Mouse (Mus musculus): ENCODE results near the gene Eif4g1. TPM values are rescaled to one million over a fixed set of nuclear protein-coding genes. Genes with fewer than 3 reads are reported as not detected.

Gene Eif4g1
- total and polyA plus RNA-seq, 3 experiments = 257 to 957 (median 325) TPM

DNA sequence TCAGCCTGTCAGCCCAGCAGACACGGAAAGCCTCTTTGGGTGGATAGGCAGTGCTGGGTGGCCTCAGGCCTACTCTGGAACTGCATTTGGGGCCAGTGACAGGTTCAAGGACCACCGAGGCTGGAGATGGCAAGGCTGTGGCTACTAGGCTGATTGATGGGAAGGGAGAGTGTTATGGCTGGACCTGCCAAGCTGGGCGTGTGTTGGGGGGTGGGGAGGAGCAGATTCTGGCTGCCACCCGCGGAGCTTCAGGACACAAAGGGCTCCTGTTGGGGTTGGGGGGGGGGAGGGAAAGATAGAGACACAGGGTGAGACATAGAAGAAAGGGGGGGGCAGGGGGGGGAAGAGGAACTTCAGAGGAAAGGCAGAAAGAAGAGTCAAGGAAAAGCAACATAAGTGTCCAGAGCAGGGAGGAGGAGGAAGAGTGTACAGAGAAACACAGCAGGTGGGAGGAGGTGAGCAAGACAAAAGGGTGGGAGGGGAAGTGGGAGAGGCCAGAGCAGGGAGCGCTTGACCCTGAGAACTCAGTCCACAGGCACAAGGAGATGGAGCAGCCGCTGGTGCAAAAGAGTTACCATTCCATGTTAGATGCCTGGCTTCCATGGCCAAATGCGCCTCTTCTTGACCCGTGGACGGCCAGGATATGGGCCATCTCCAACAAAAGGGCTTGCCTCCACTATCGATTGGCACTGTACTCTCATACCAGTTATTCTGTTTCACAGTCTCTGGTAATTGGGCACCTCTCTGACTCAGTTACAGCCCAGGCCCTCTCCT is 46.4 kb downstream of the Eif4g1 start:
- no peaks in the 10 kb centered on the region for H3K9me3 ChIP-seq (replicated peaks)
- H3K4me3 ChIP-seq (ENCODE audit: low read depth, low read length) = peak overlapping the region; percentile 87
- peaks cover 81% of the 10 kb centered on the region for H3K4me1 ChIP-seq (ENCODE audit: insufficient read depth, low read depth, low read length)
- DNase-seq (ENCODE audit: low spot score) (no peak), ATAC-seq (ENCODE audit: extremely low read depth, insufficient number of reproducible peaks, low FRiP score, poor library complexity, severe bottlenecking) (no peak)
- peaks cover 54% of the 10 kb centered on the region for H3K36me3 ChIP-seq (replicated peaks)
- TF ChIP-seq POLR2AphosphoS5 (IDR thresholded peaks at IDR 0.05; ENCODE audit: insufficient replicate concordance, low read depth, low read length) = no peak
- no peaks in the 10 kb centered on the region for H3K27me3 ChIP-seq (ENCODE audit: insufficient read depth, low read length)

DNA sequence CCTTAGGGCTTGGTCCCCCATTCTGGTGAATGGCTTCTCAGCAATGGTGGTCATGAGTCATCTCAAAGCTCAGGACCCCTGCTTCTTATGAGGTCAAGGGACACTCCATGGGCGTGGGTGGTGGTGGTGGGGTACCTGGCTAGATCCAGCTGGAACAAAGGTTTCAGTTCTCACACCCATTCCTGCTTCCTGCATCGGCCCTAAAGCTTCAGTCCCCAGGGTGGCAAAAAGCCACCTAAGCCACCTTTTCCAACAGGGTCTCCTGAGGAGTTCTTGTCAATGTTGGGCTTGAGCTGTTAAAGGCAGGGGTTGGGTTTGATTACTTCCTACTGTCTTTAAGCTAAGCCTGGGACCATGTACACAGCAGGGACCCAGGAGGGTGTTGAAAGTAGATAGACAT is 47.0 kb downstream of the Eif4g1 start:
- Histone ChIP-seq H3K4me1 (ENCODE audit: insufficient read depth, low read depth, low read length) (peaks cover 77% of the 10 kb centered on the region), H3K27me3 (ENCODE audit: insufficient read depth, low read length) (no peaks in the 10 kb centered on the region), H3K4me3 (ENCODE audit: low read depth, low read length) (peak overlapping the region; percentile 87), H3K9me3 (replicated peaks) (no peaks in the 10 kb centered on the region), H3K36me3 (replicated peaks) (peaks cover 54% of the 10 kb centered on the region)
- ATAC-seq (ENCODE audit: extremely low read depth, insufficient number of reproducible peaks, low FRiP score, poor library complexity, severe bottlenecking) (no peak), DNase-seq (ENCODE audit: low spot score) (no peak)
- TF ChIP-seq POLR2AphosphoS5 (IDR thresholded peaks at IDR 0.05; ENCODE audit: insufficient replicate concordance, low read depth, low read length) (no peak), CTCF (IDR thresholded peaks at IDR 0.05; ENCODE audit: low read depth, low read length) (no peak), TAL1 (conservative IDR thresholded peaks at IDR 0.05; ENCODE audit: low read depth, low read length) (no peak), GATA2 (IDR thresholded peaks at IDR 0.05; ENCODE audit: borderline replicate concordance, low read depth, low read length) (no peak), GATA1 (IDR thresholded peaks at IDR 0.05; ENCODE audit: borderline replicate concordance, low read length) (no peak)

DNA sequence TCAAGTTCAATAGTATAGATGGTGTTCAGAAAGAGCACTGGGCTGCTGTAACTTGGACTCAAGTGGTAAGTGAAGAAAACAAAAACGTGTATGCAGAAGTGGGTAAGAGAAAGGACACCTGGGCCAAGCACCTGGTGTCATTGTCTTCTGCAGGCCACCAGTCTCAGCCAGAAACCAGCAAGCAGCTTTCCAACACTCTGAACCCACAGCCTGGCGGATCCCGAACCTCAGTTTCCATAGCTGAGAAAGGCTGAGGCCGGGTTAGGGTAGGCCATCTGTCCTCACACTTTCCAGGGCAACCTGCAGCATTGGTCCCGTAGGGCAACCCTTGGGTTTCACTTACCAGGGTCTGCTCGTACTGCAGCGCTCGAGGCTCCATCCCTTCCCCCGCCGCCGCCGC is 47.5 kb downstream of the Eif4g1 start:
- Histone ChIP-seq H3K36me3 (replicated peaks) (peaks cover 54% of the 10 kb centered on the region), H3K4me3 (ENCODE audit: low read depth, low read length) (peak overlapping the region; percentile 87), H3K4me1 (ENCODE audit: insufficient read depth, low read depth, low read length) (peaks cover 77% of the 10 kb centered on the region), H3K9me3 (replicated peaks) (no peaks in the 10 kb centered on the region), H3K27me3 (ENCODE audit: insufficient read depth, low read length) (no peaks in the 10 kb centered on the region)
- TF ChIP-seq GATA2 (IDR thresholded peaks at IDR 0.05; ENCODE audit: borderline replicate concordance, low read depth, low read length) = no peak
- no peak for TF ChIP-seq TAL1 (conservative IDR thresholded peaks at IDR 0.05; ENCODE audit: low read depth, low read length)
- TF ChIP-seq POLR2AphosphoS5 (IDR thresholded peaks at IDR 0.05; ENCODE audit: insufficient replicate concordance, low read depth, low read length) = no peak
- no peak for TF ChIP-seq GATA1 (IDR thresholded peaks at IDR 0.05; ENCODE audit: borderline replicate concordance, low read length)
- no peak for TF ChIP-seq CTCF (IDR thresholded peaks at IDR 0.05; ENCODE audit: low read depth, low read length)
- no peak for DNase-seq (ENCODE audit: low spot score)
- no peak for ATAC-seq (ENCODE audit: extremely low read depth, insufficient number of reproducible peaks, low FRiP score, poor library complexity, severe bottlenecking)

DNA sequence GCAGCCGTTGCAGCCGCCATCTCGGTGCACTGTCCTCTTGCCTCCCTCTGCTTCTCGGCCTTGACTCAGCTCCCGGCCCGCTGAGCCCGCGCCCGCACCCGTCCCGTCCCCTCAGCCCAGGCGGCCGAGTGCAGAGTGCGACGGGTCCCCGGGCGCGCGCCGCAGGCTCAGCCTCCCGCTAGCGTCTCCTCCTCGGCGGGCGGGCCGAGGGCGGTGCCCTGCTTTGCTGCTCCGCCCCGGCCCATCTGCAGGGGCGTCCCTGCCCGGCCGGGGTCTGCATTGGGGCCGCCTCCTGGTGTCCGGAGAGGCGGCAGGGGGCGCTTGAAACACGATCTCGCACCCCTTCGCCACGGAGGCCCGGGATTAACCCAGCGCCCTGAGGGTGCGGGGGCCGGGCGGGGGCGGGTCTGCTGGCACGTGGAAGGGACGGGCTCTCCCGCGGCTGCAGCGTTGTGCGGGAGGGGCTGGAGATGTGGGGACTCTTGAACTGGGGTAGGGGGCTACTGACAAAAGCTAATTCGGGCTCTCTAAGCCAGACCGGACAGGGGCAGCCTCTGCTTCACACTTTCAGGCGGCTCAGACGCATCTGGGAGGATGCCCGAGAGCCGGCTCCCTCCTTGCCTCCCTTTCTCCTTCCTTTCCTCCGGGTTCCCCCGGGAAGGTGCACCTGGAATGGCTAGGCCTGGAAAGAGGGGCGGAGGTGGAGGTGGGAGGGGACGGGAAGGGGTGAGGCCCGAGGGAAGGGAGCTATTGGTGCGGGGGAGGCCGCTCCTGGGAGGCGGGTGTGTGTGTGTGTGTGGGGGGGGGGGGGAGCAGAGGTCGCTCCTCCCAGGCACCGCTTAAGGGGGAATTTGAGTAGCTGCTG is 48.1 kb downstream of the Eif4g1 start:
- peaks cover 53% of the 10 kb centered on the region for H3K36me3 ChIP-seq (replicated peaks)
- peak overlapping the region; percentile 87 for H3K4me3 ChIP-seq (ENCODE audit: low read depth, low read length)
- H3K4me1 ChIP-seq (ENCODE audit: insufficient read depth, low read depth, low read length) = peaks cover 70% of the 10 kb centered on the region
- H3K27me3 ChIP-seq (ENCODE audit: insufficient read depth, low read length) = no peaks in the 10 kb centered on the region
- TF ChIP-seq CTCF (IDR thresholded peaks at IDR 0.05; ENCODE audit: low read depth, low read length) = no peak
- no peak for TF ChIP-seq GATA1 (IDR thresholded peaks at IDR 0.05; ENCODE audit: borderline replicate concordance, low read length)
- no peak for TF ChIP-seq POLR2AphosphoS5 (IDR thresholded peaks at IDR 0.05; ENCODE audit: insufficient replicate concordance, low read depth, low read length)
- no peak for TF ChIP-seq TAL1 (conservative IDR thresholded peaks at IDR 0.05; ENCODE audit: low read depth, low read length)
- TF ChIP-seq GATA2 (IDR thresholded peaks at IDR 0.05; ENCODE audit: borderline replicate concordance, low read depth, low read length) = no peak
- ATAC-seq (ENCODE audit: extremely low read depth, insufficient number of reproducible peaks, low FRiP score, poor library complexity, severe bottlenecking) (no peak), DNase-seq (ENCODE audit: low spot score) (peak; percentile 77)
- H3K9me3 ChIP-seq (replicated peaks) = no peaks in the 10 kb centered on the region

DNA sequence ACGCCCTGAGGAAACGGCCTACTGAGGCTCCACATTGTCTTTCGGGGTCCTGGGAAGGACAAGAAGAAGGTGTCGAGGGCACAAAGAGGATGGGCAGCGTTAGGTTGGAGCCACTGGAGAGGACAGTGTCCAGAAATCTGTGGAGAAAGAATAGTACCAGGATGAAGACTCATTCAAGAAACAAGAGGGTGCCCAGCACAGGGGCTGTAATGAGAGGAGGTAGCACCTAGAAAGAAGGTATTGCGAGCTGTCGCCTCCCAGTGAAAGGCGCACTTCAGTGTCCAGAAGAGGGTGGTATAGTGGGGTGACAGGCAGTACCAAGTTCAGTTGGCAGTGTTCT is 48.7 kb downstream of the Eif4g1 start:
- H3K9me3 ChIP-seq (replicated peaks) = no peaks in the 10 kb centered on the region
- H3K36me3 ChIP-seq (replicated peaks) = peaks cover 53% of the 10 kb centered on the region
- peak overlapping the region; percentile 87 for H3K4me3 ChIP-seq (ENCODE audit: low read depth, low read length)
- H3K27me3 ChIP-seq (ENCODE audit: insufficient read depth, low read length) = no peaks in the 10 kb centered on the region
- H3K4me1 ChIP-seq (ENCODE audit: insufficient read depth, low read depth, low read length) = peaks cover 64% of the 10 kb centered on the region
- ATAC-seq (ENCODE audit: extremely low read depth, insufficient number of reproducible peaks, low FRiP score, poor library complexity, severe bottlenecking) = no peak
- DNase-seq (ENCODE audit: low spot score) = no peak
- TF ChIP-seq POLR2AphosphoS5 (IDR thresholded peaks at IDR 0.05; ENCODE audit: insufficient replicate concordance, low read depth, low read length) = no peak
- no peak for TF ChIP-seq TAL1 (conservative IDR thresholded peaks at IDR 0.05; ENCODE audit: low read depth, low read length)
- TF ChIP-seq CTCF (IDR thresholded peaks at IDR 0.05; ENCODE audit: low read depth, low read length) = no peak
- no peak for TF ChIP-seq GATA1 (IDR thresholded peaks at IDR 0.05; ENCODE audit: borderline replicate concordance, low read length)
- no peak for TF ChIP-seq GATA2 (IDR thresholded peaks at IDR 0.05; ENCODE audit: borderline replicate concordance, low read depth, low read length)

DNA sequence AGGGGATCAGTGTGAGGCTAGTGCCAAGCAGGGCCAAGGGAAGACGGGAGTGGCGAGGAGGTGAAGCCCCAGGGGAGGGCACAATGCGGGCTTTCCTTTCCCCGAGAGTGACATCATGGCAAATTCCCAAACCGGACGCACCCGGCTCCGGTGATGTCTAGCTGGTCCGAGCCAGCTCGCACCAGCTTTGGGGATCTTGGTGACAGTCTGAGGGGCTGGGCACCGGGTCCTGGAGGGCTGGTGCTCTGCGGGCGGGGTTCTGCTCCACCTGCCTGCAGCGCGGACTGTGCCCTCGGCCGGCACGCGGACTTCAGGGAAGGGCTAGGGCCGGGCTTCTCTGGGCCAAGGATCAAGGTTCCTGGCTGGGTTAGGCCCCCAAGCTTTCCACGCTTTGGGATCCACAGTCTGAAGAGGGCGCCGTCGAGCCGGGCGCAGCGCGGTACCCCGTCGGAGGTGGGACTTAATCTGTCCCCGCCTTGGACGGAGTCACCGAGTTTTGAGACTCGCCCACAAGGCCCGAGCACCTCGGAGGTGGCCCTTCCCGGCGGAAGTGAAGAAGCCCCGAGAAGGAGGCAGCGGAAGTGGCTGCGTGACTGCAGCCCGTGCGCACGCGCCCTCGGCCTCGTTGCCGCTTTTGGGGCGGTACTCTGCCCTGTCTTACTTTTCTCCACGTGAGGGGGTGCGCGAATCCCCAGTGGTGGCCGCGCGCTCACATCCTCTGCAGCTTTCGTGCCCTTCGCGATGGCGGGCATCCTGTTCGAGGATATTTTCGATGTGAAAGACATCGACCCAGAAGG is 49.3 kb downstream of the Eif4g1 start, which contains the start of the genes Polr2h and Clcn2:
Polr2h (plus strand) TSS at position 485 of the 797 bp plus-strand sequence.
Clcn2 (minus strand) TSS at position 566 of the 797 bp plus-strand sequence.
- ATAC-seq (ENCODE audit: extremely low read depth, insufficient number of reproducible peaks, low FRiP score, poor library complexity, severe bottlenecking) (peak; percentile 84), DNase-seq (ENCODE audit: low spot score) (peak; percentile 89)
- peak within 1 kb of the TSS; percentile 87 for H3K4me3 ChIP-seq (ENCODE audit: low read depth, low read length)
- H3K27me3 ChIP-seq (ENCODE audit: insufficient read depth, low read length) = no peaks in the 10 kb centered on the region
- peak; percentile 73 for TF ChIP-seq CTCF (IDR thresholded peaks at IDR 0.05; ENCODE audit: low read depth, low read length)
- TF ChIP-seq POLR2AphosphoS5 (IDR thresholded peaks at IDR 0.05; ENCODE audit: insufficient replicate concordance, low read depth, low read length) = no peak
- peaks cover 53% of the 10 kb centered on the region for H3K36me3 ChIP-seq (replicated peaks)
- H3K9me3 ChIP-seq (replicated peaks) = no peaks in the 10 kb centered on the region
- peaks cover 62% of the 10 kb centered on the region for H3K4me1 ChIP-seq (ENCODE audit: insufficient read depth, low read depth, low read length)
